ENCODE assay signal across 17 mouse cellular contexts in genomic region chr1:143830713-143831112, GRCm38 (mm10). TPM values are rescaled to one million over a fixed set of nuclear protein-coding genes. Genes with fewer than 3 reads are reported as not detected.
DNase-seq lines count a peak whose midpoint lies in the region; ATAC-seq lines count a peak whose summit lies in the region.
"Had no signal": no experiment of that assay in that cellular context is flagged by ENCODE, and none has a peak within 500 bp of the region (broad histone marks: within the 10 kb centered on the region; RNA-seq: fewer than 3 reads in every experiment).

No protein-coding gene starts in this region.

- H3K9me3 ChIP-seq in forebrain, embryonic 14.5 days (replicated peaks; ENCODE audit: control insufficient read depth, low read length) = no peaks in the 10 kb centered on the region
- H3K9me3 ChIP-seq in forebrain, embryonic 10.5 days = no peaks in the 10 kb centered on the region
- H3K9me3 ChIP-seq in hindbrain, embryonic 11.5 days (ENCODE audit: control insufficient read depth, low read length) = no peaks in the 10 kb centered on the region
- H3K9me3 ChIP-seq: embryonic facial prominence, embryonic 13.5 days; hindbrain, embryonic 10.5 days; intestine, embryonic 15.5 days had no signal

- 66% methylated on average over 3 of the region's 3 CpGs for WGBS in forebrain, embryonic 14.5 days
- WGBS in forebrain, embryonic 10.5 days = 84% methylated on average over 3 of the region's 3 CpGs
- WGBS in hindbrain, embryonic 11.5 days = 74% methylated on average over 3 of the region's 3 CpGs

- H3K4me3 ChIP-seq in forebrain, embryonic 14.5 days (ENCODE audit: low read depth, low read length) = no peak overlapping the region
- no peak overlapping the region for H3K4me3 ChIP-seq in forebrain, embryonic 10.5 days
- H3K4me3 ChIP-seq in hindbrain, embryonic 11.5 days (ENCODE audit: low read depth, low read length) = no peak overlapping the region
- H3K4me3 ChIP-seq: embryonic facial prominence, embryonic 13.5 days; hindbrain, embryonic 10.5 days; intestine, embryonic 15.5 days had no signal

- H3K27ac ChIP-seq in forebrain, embryonic 14.5 days (ENCODE audit: low read depth, low read length) = no peak overlapping the region
- no peak overlapping the region for H3K27ac ChIP-seq in forebrain, embryonic 10.5 days
- no peak overlapping the region for H3K27ac ChIP-seq in hindbrain, embryonic 11.5 days (ENCODE audit: low read depth, low read length)
- H3K27ac ChIP-seq: embryonic facial prominence, embryonic 13.5 days; hindbrain, embryonic 10.5 days; intestine, embryonic 15.5 days had no signal

- intact Hi-C loops in left cerebral cortex, postnatal 4 days (cut with DNase I) = no loop called here

- H3K36me3 ChIP-seq in forebrain, embryonic 14.5 days (ENCODE audit: control insufficient read depth, insufficient read depth, low read length) = no peaks in the 10 kb centered on the region
- H3K36me3 ChIP-seq in forebrain, embryonic 10.5 days (replicated peaks) = no peaks in the 10 kb centered on the region
- no peaks in the 10 kb centered on the region for H3K36me3 ChIP-seq in hindbrain, embryonic 11.5 days (ENCODE audit: control insufficient read depth, insufficient read depth, low read length)
- H3K36me3 ChIP-seq: embryonic facial prominence, embryonic 13.5 days; hindbrain, embryonic 10.5 days; intestine, embryonic 15.5 days had no signal

- H3K4me2 ChIP-seq in forebrain, embryonic 14.5 days (ENCODE audit: low read length) = no peak overlapping the region
- H3K4me2 ChIP-seq in hindbrain, embryonic 11.5 days (replicated peaks; ENCODE audit: low read depth, low read length) = no peak overlapping the region
- H3K4me2 ChIP-seq: embryonic facial prominence, embryonic 13.5 days; intestine, embryonic 15.5 days; lung, embryonic 14.5 days had no signal

- H3K4me1 ChIP-seq in forebrain, embryonic 14.5 days (ENCODE audit: control insufficient read depth, insufficient read depth, low read length) = no peaks in the 10 kb centered on the region
- H3K4me1 ChIP-seq in forebrain, embryonic 10.5 days = no peaks in the 10 kb centered on the region
- no peaks in the 10 kb centered on the region for H3K4me1 ChIP-seq in hindbrain, embryonic 11.5 days (replicated peaks; ENCODE audit: control insufficient read depth, insufficient read depth, low read length)
- H3K4me1 ChIP-seq: embryonic facial prominence, embryonic 13.5 days; hindbrain, embryonic 10.5 days; intestine, embryonic 15.5 days had no signal

- ATAC-seq in forebrain, embryonic 14.5 days = peak; percentile 32; the same call in 1 of the 2 replicates
- ATAC-seq in hindbrain, embryonic 11.5 days (ENCODE audit: low FRiP score) = no peak
- ATAC-seq: intestine, embryonic 15.5 days; Patski had no signal

- DNase-seq in forebrain, embryonic 14.5 days (ENCODE audit: low spot score) = peak; percentile 60
- DNase-seq in forebrain, embryonic 10.5 days (ENCODE audit: extremely low spot score, low spot score) = no peak
- DNase-seq in left cerebral cortex, adult 11 months (ENCODE audit: low spot score) = peak; percentile 60
- no peak for DNase-seq in left cerebral cortex, postnatal 4 days
- DNase-seq in frontal cortex, postnatal 36 days (ENCODE audit: low spot score in 2 of 2) = peak; percentile 35 to 67
- DNase-seq in right cerebral cortex, postnatal 36 days (ENCODE audit: low spot score in 2 of 2) = peak; percentile 20 to 57
- DNase-seq in Muller cell, postnatal 12 days (ENCODE audit: inconsistent ontology term) = no peak
- DNase-seq in hindbrain, embryonic 11.5 days (ENCODE audit: low spot score) = no peak
- DNase-seq: cerebellum, adult 11 months; layer of hippocampus, postnatal 36 days; lung, embryonic 14.5 days; midbrain, embryonic 14.5 days; thymus, postnatal 36 days had no signal

- no peak overlapping the region for H3K9ac ChIP-seq in forebrain, embryonic 14.5 days (ENCODE audit: low read length)
- H3K9ac ChIP-seq in hindbrain, embryonic 11.5 days (ENCODE audit: low read depth, low read length) = no peak overlapping the region
- H3K9ac ChIP-seq: embryonic facial prominence, embryonic 13.5 days; intestine, embryonic 15.5 days; lung, embryonic 14.5 days had no signal

- no peaks in the 10 kb centered on the region for H3K27me3 ChIP-seq in forebrain, embryonic 14.5 days (replicated peaks; ENCODE audit: control insufficient read depth, insufficient read depth, low read length)
- H3K27me3 ChIP-seq in forebrain, embryonic 10.5 days (ENCODE audit: poor library complexity, severe bottlenecking) = no peaks in the 10 kb centered on the region
- no peaks in the 10 kb centered on the region for H3K27me3 ChIP-seq in hindbrain, embryonic 11.5 days (ENCODE audit: control insufficient read depth, insufficient read depth, low read length)
- H3K27me3 ChIP-seq: embryonic facial prominence, embryonic 13.5 days; intestine, embryonic 15.5 days; Patski had no signal

RNA-seq across cellular contexts. Expression of gene Uchl5, which starts 53.6 kb away (rescaled TPM):
- 57.0 and 63.7 TPM in 2 replicates for polyA plus RNA-seq in forebrain, embryonic 14.5 days (2014; fragmentation: Nextera tagmentation; extraction: Ambion mirVana)
- polyA plus RNA-seq in forebrain, embryonic 10.5 days (2016; fragmentation: Nextera tagmentation; extraction: Ambion mirVana) = 122 and 129 TPM in 2 replicates
- 10 to 100 TPM; 26.0 to 28.2 TPM for total RNA-seq in left cerebral cortex, postnatal 4 days (2021)
- polyA plus RNA-seq in hindbrain, embryonic 11.5 days (2014; fragmentation: Nextera tagmentation; extraction: Ambion mirVana) = 74.6 and 74.9 TPM in 2 replicates

RNA-seq across cellular contexts. Expression of gene Trove2, which starts 53.8 kb away (rescaled TPM):
- 38.0 and 41.8 TPM in 2 replicates for polyA plus RNA-seq in forebrain, embryonic 14.5 days (2014; fragmentation: Nextera tagmentation; extraction: Ambion mirVana)
- 33.5 and 36.1 TPM in 2 replicates for polyA plus RNA-seq in forebrain, embryonic 10.5 days (2016; fragmentation: Nextera tagmentation; extraction: Ambion mirVana)
- total RNA-seq in left cerebral cortex, postnatal 4 days (2021) = 10 to 100 TPM; 41.9 to 47.0 TPM
- polyA plus RNA-seq in hindbrain, embryonic 11.5 days (2014; fragmentation: Nextera tagmentation; extraction: Ambion mirVana) = 37.5 and 41.0 TPM in 2 replicates

Comparison
In these comparisons a context has a peak if more than half of its experiments do, and no peak if none do; other contexts are left out.
1. DNase-seq: peak in forebrain, embryonic 14.5 days (single experiment), left cerebral cortex, adult 11 months (single experiment), frontal cortex, postnatal 36 days (2 of 2) and right cerebral cortex, postnatal 36 days (2 of 2); none in forebrain, embryonic 10.5 days (single experiment), left cerebral cortex, postnatal 4 days (single experiment), Muller cell, postnatal 12 days (single experiment) and hindbrain, embryonic 11.5 days (single experiment).